Mouse (Mus musculus): ENCODE data around the gene H2afb1.
"Not testable (repeated sequence)": the region's sequence is repeated elsewhere in the genome, so short reads cannot be mapped to it uniquely, and the experiment has no call there.

DNA sequence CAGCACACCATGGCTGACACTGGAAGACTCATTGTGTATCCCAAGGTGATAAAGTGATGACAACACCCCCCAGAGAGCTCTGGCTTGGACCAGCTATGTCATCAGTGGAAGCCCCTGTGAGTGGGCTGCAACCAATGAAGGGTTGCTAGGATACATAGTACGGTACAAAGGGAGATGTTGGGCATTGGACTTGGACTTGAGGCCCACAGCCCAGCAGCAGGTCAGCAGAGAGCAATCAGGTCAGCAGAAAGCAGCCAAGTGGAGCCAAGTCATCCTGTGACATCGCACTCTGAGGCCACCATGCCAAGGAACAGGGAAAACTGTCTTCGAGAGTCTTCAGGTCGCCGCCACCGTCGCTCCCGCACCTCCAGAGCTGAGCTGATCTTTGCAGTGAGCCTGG is at the start of gene H2afb1:
- not testable (repeated sequence) for TF ChIP-seq CTCF, EP300 (IDR thresholded peaks at IDR 0.05; ENCODE audit: low read depth)

Measured in liver, embryonic 14.5 days (tissue).